In genomic region chr11:67143065-67143464, GRCm38 (mm10) we compare ENCODE assay signal across 22 mouse cellular contexts. TPM values are rescaled to one million over a fixed set of nuclear protein-coding genes. Genes with fewer than 3 reads are reported as not detected.
DNase-seq lines count a peak whose midpoint lies in the region; TF ChIP-seq lines count a peak whose summit lies in the region.
"Had no signal": no experiment of that assay in that cellular context is flagged by ENCODE, and none has a peak within 500 bp of the region (broad histone marks: within the 10 kb centered on the region; RNA-seq: fewer than 3 reads in every experiment).

No protein-coding gene starts in this region.

- peak; percentile 29 for TF ChIP-seq POLR2A in CH12.LX (IDR thresholded peaks at IDR 0.05; ENCODE audit: low read depth, low read length)

- peak overlapping the region; percentile 68 for H3K4me2 ChIP-seq in CH12.LX (ENCODE audit: insufficient read depth, low read depth, poor library complexity, severe bottlenecking)
- H3K4me2 ChIP-seq: embryonic facial prominence, embryonic 12.5 days; forebrain, embryonic 13.5 days; forebrain, embryonic 15.5 days had no signal

- peak overlapping the region; percentile 91 for H3K27ac ChIP-seq in gastrocnemius, adult 2 months
- peak overlapping the region; percentile 99 for H3K27ac ChIP-seq in CH12.LX (ENCODE audit: insufficient read depth, low read depth)
- H3K27ac ChIP-seq: embryonic facial prominence, embryonic 10.5 days; embryonic facial prominence, embryonic 12.5 days; forebrain, embryonic 13.5 days; forebrain, embryonic 15.5 days had no signal

- TF ChIP-seq EP300 in CH12.LX (IDR thresholded peaks at IDR 0.05; ENCODE audit: low read length), result peak; percentile 65

- no peak for TF ChIP-seq RAD21 in CH12.LX (IDR thresholded peaks at IDR 0.05; ENCODE audit: low read depth, low read length)

- H3K36me3 ChIP-seq in CH12.LX (replicated peaks in 1 of 2; ENCODE audit: control insufficient read depth in 1 of 2, insufficient read depth in 1 of 2, low read length in 1 of 2), result peaks cover 11 to 20% of the 10 kb centered on the region in 2 experiments
- H3K36me3 ChIP-seq: embryonic facial prominence, embryonic 10.5 days; embryonic facial prominence, embryonic 12.5 days; forebrain, embryonic 15.5 days had no signal

- peaks cover 14 to 60% of the 10 kb centered on the region in 2 experiments for H3K4me1 ChIP-seq in CH12.LX (ENCODE audit: control insufficient read depth in 1 of 2, insufficient read depth in 2 of 2)
- H3K4me1 ChIP-seq: embryonic facial prominence, embryonic 12.5 days; forebrain, embryonic 13.5 days; forebrain, embryonic 15.5 days had no signal

- peak overlapping the region; percentile 85 for H3K9ac ChIP-seq in CH12.LX (ENCODE audit: insufficient read depth, low read depth)
- H3K9ac ChIP-seq: embryonic facial prominence, embryonic 12.5 days; forebrain, embryonic 13.5 days; forebrain, embryonic 15.5 days; forebrain, postnatal 0 days had no signal

- H3K4me3 ChIP-seq in gastrocnemius, adult 2 months, result no peak overlapping the region
- H3K4me3 ChIP-seq in CH12.LX (replicated peaks in 1 of 3; ENCODE audit: low read depth in 2 of 3, low read length in 2 of 3, poor library complexity in 1 of 3), result peak overlapping the region; percentile 32 to 50 (median 49)
- H3K4me3 ChIP-seq: embryonic facial prominence, embryonic 10.5 days; embryonic facial prominence, embryonic 12.5 days; forebrain, embryonic 13.5 days; forebrain, embryonic 15.5 days had no signal

- H3K9me3 ChIP-seq in CH12.LX (replicated peaks; ENCODE audit: low read length), result no peaks in the 10 kb centered on the region
- H3K9me3 ChIP-seq: embryonic facial prominence, embryonic 10.5 days; embryonic facial prominence, embryonic 12.5 days; forebrain, embryonic 13.5 days; forebrain, embryonic 15.5 days had no signal

- H3K79me2 ChIP-seq in CH12.LX (replicated peaks; ENCODE audit: control insufficient read depth, extremely low read depth, insufficient read depth, poor library complexity, severe bottlenecking), result peaks cover 8% of the 10 kb centered on the region

- intact Hi-C loops in gastrocnemius, adult 2 months (cut with DNase I), result loop anchor here (2.0 kb wide), 1 partner anchor 92 kb away; no protein-coding TSS in a partner anchor

- H3K27me3 ChIP-seq in CH12.LX (replicated peaks), result no peaks in the 10 kb centered on the region
- H3K27me3 ChIP-seq: embryonic facial prominence, embryonic 12.5 days; forebrain, embryonic 13.5 days; forebrain, embryonic 15.5 days had no signal

- peak; percentile 55 for DNase-seq in gastrocnemius, adult 2 months
- DNase-seq in gastrocnemius, postnatal 4 days (ENCODE audit: low spot score in 2 of 2), result no peak
- peak; percentile 59 for DNase-seq in CH12.LX (ENCODE audit: extremely low read depth)
- peak; percentile 69 for DNase-seq in skeletal muscle tissue, adult 2 months (ENCODE audit: low read depth, low spot score)
- DNase-seq in cerebellum, adult 11-12 months, result no peak
- DNase-seq: adrenal gland, adult 2 months; adrenal gland, postnatal 25 days; B cell, adult 2 months; cerebellum, adult 11 months; cerebellum, adult 2 months; cerebellum, adult 9-10 months; cerebellum, postnatal 10 days; cerebellum, postnatal 25 days; forebrain, postnatal 0 days had no signal

- TF ChIP-seq CTCF in gastrocnemius, adult 2 months (IDR thresholded peaks at IDR 0.05), result no peak
- no peak for TF ChIP-seq CTCF in CH12.LX (conservative IDR thresholded peaks at IDR 0.05 in 1 of 2, IDR thresholded peaks at IDR 0.05 in 1 of 2; ENCODE audit: low read depth in 2 of 2, low read length in 2 of 2)

- in situ Hi-C loops in CH12.LX (cut with MboI; ENCODE audit: low pct_ligation_motif_present, low pct_unique_long_range_greater_than_20kb, low sequenced_read_pairs), result no loop called here

- dilution Hi-C loops in CH12.LX (cut with MboI; ENCODE audit: extremely low pct_ligation_motif_present, extremely low pct_unique_long_range_greater_than_20kb, low sequenced_read_pairs), result no loop called here

TF ChIP-seq in CH12.LX, 34 proteins besides CTCF, POLR2A, EP300 and RAD21:
- TF ChIP-seq MAFK (IDR thresholded peaks at IDR 0.05; ENCODE audit: insufficient replicate concordance, low read length) (no peak), CHD2 (IDR thresholded peaks at IDR 0.05; ENCODE audit: low read length) (peak; percentile 39), MAX (IDR thresholded peaks at IDR 0.05; ENCODE audit: low read length) (peak; percentile 99), ELF1 (IDR thresholded peaks at IDR 0.05; ENCODE audit: low read depth, low read length) (peak; percentile 80), SIN3A (IDR thresholded peaks at IDR 0.05; ENCODE audit: low read length) (peak; percentile 89), KAT2A (IDR thresholded peaks at IDR 0.05; ENCODE audit: insufficient replicate concordance, low read length) (0 out of 2 replicates have a peak, but pooled peaks have one; percentile 11), ZMIZ1 (IDR thresholded peaks at IDR 0.05; ENCODE audit: low read depth, low read length) (0 out of 2 replicates have a peak, but pooled peaks have one; percentile 60), TBP (conservative IDR thresholded peaks at IDR 0.05; ENCODE audit: low read depth, low read length) (0 out of 2 replicates have a peak, but pooled peaks have one; percentile 47), CHD1 (IDR thresholded peaks at IDR 0.05; ENCODE audit: low read depth, low read length) (no peak; the same call in 1 of the 2 replicates), RCOR1 (conservative IDR thresholded peaks at IDR 0.05; ENCODE audit: low read depth, low read length) (0 out of 2 replicates have a peak, but pooled peaks have one; percentile 86), NELFE (IDR thresholded peaks at IDR 0.05; ENCODE audit: low read depth, low read length) (peak; percentile 47; the same call in 1 of the 2 replicates), TCF12 (IDR thresholded peaks at IDR 0.05; ENCODE audit: low read depth, low read length) (peak; percentile 66), HCFC1 (IDR thresholded peaks at IDR 0.05; ENCODE audit: low read depth, low read length) (peak; percentile 38; the same call in 1 of the 2 replicates), JUND (conservative IDR thresholded peaks at IDR 0.05; ENCODE audit: low read depth, low read length) (0 out of 2 replicates have a peak, but pooled peaks have one; percentile 13), BHLHE40 (IDR thresholded peaks at IDR 0.05; ENCODE audit: low read depth, low read length) (peak; percentile 98), MXI1 (IDR thresholded peaks at IDR 0.05; ENCODE audit: low read depth, low read length) (peak; percentile 97), USF2 (conservative IDR thresholded peaks at IDR 0.05; ENCODE audit: low read depth, low read length) (peak; percentile 80), SMC3 (IDR thresholded peaks at IDR 0.05; ENCODE audit: low read depth, low read length) (no peak), E2F4 (IDR thresholded peaks at IDR 0.05; ENCODE audit: insufficient replicate concordance, low read depth, low read length) (no peak), MYC (IDR thresholded peaks at IDR 0.05; ENCODE audit: low read depth, low read length) (peak; percentile 99), MAZ (IDR thresholded peaks at IDR 0.05; ENCODE audit: low read depth, low read length) (0 out of 2 replicates have a peak, but pooled peaks have one; percentile 36), GABPA (IDR thresholded peaks at IDR 0.05; ENCODE audit: insufficient replicate concordance, low read depth, low read length) (no peak), ETS1 (conservative IDR thresholded peaks at IDR 0.05; ENCODE audit: low read depth, low read length) (peak; percentile 76; the same call in 1 of the 2 replicates), USF1 (IDR thresholded peaks at IDR 0.05; ENCODE audit: low read depth, low read length) (peak; percentile 82)

RNA-seq across cellular contexts. Expression of gene Myh2, which starts 27.8 kb away (rescaled TPM):
- total RNA-seq in gastrocnemius, adult 2 months (2021), result 1,000 to 10,000 TPM; 1,238 to 3,712 TPM
- 100 to 1,000 TPM; 229 to 257 TPM for total RNA-seq in gastrocnemius, postnatal 4 days (2021)
- total RNA-seq in CH12.LX (2012; rRNA removed) (0.08 TPM in 2 replicates), CH12.LX (2014; rRNA removed) (0.04 TPM in 1 of 2 replicates, not detected in the other)
- polyA plus RNA-seq in CH12.LX (2012; ENCODE audit: insufficient read length, low read depth), result 0.04 TPM in 1 of 2 replicates, not detected in the other
- total RNA-seq: adrenal gland, adult 2 months; adrenal gland, postnatal 25 days; ES-E14; MEL had no signal
- polyA plus RNA-seq: adrenal gland, adult 2 months; CD4-positive, CD25-positive, alpha-beta regulatory T cell, adult 4 months; cerebellum, adult 2 months; forebrain, embryonic 11.5 days; forebrain, embryonic 13.5 days; forebrain, embryonic 15.5 days had no signal

RNA-seq across cellular contexts. Expression of gene Myh1, which starts 56.8 kb away (rescaled TPM):
- total RNA-seq in gastrocnemius, adult 2 months (2021), result 1,000 to 10,000 TPM; 1,466 to 5,880 TPM
- 100 to 1,000 TPM; 613 to 684 TPM for total RNA-seq in gastrocnemius, postnatal 4 days (2021)
- total RNA-seq in CH12.LX (2012; rRNA removed) (0.04 TPM in 2 replicates), CH12.LX (2014; rRNA removed) (0.04 TPM in 1 of 2 replicates, not detected in the other)
- 0.04 TPM in 1 of 2 replicates, not detected in the other for polyA plus RNA-seq in CH12.LX (2012; ENCODE audit: insufficient read length, low read depth)
- total RNA-seq: MEL had no signal
- polyA plus RNA-seq: adrenal gland, adult 2 months; CD4-positive, CD25-positive, alpha-beta regulatory T cell, adult 4 months; cerebellum, adult 2 months; embryonic facial prominence, embryonic 10.5 days; forebrain, embryonic 11.5 days had no signal

Comparison
In these comparisons a context has a peak if more than half of its experiments do, and no peak if none do; other contexts are left out.
1. DNase-seq: peak in gastrocnemius, adult 2 months (single experiment), CH12.LX (single experiment) and skeletal muscle tissue, adult 2 months (single experiment); none in gastrocnemius, postnatal 4 days (0 of 2) and cerebellum, adult 11-12 months (single experiment).
2. RNA of gene Myh2, which starts 27.8 kb away (total RNA-seq): 1,238 to 3,712 TPM in gastrocnemius, adult 2 months and 229 to 257 TPM in gastrocnemius, postnatal 4 days; 0.04 to 0.08 TPM in CH12.LX; every median in the first group is over 100 times any median in the second.
3. RNA of gene Myh1, which starts 56.8 kb away (total RNA-seq): 1,466 to 5,880 TPM in gastrocnemius, adult 2 months and 613 to 684 TPM in gastrocnemius, postnatal 4 days; 0.04 TPM in CH12.LX; every median in the first group is over 100 times any median in the second.